Mouse (Mus musculus): Measurements from ENCODE around the gene Aatk. TPM values are rescaled to one million over a fixed set of nuclear protein-coding genes. Genes with fewer than 3 reads are reported as not detected.

The Aatk gene
- polyA plus RNA-seq (2012; rRNA removed; ENCODE audit: low replicate concordance) = 14.9 and 39.6 TPM in 2 replicates

GRCm38 (mm10) chr11:120046553-120047191 is at the start of gene Aatk:
Gene Aatk, minus strand, starts transcription at chr11:120047167.

DNA sequence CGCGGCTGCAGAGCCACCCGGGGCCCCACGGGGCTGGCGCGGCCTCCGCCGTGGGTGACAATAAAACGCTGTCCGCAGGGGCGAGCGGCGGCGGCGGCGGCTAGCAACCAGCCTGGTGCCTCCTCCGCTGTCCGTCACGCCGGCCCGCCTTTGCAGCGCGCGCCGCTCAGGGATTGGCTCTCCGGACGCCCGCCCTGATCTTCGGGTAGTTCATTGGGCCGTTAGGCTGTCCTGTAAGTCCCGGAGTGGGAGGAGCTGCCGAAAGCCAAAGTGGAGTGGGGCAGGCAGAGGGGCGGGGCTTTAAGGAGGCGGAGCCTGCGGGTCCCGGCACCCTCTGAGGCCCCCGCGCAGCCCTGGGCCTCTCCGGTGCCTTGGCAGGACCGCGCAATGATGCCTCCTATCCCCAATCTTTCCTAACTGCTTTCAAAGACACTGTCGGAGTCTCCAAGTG is 39.8 kb upstream of the Aatk start, which contains the start of gene Cep131:
Gene Cep131, minus strand, starts transcription at position 126 of the 451 bp plus-strand sequence.

Other genes starting within 250 kb of the Aatk start
- gene Chmp6, start 133.7 kb downstream of the Aatk start, polyA plus RNA-seq (2012; rRNA removed; ENCODE audit: low replicate concordance) = 37.1 and 54.6 TPM in 2 replicates
- 55.4 and 88.5 TPM in 2 replicates for gene Baiap2, start 104.4 kb downstream of the Aatk start, polyA plus RNA-seq (2012; rRNA removed; ENCODE audit: low replicate concordance)
- 8.1 and 16.8 TPM in 2 replicates for gene Cep131, start 39.7 kb upstream of the Aatk start, polyA plus RNA-seq (2012; rRNA removed; ENCODE audit: low replicate concordance)
- gene Tepsin, start 51.6 kb upstream of the Aatk start, polyA plus RNA-seq (2012; rRNA removed; ENCODE audit: low replicate concordance) = 32.4 and 44.0 TPM in 2 replicates
- gene Ndufaf8, start 51.8 kb upstream of the Aatk start, polyA plus RNA-seq (2012; rRNA removed; ENCODE audit: low replicate concordance) = 32.3 and 38.0 TPM in 2 replicates
- 197 and 248 TPM in 2 replicates for gene Slc38a10, start 104.2 kb upstream of the Aatk start, polyA plus RNA-seq (2012; rRNA removed; ENCODE audit: low replicate concordance)
- gene Bahcc1, start 185.8 kb upstream of the Aatk start, polyA plus RNA-seq (2012; rRNA removed; ENCODE audit: low replicate concordance) = 11.1 and 14.7 TPM in 2 replicates

Data from subcutaneous adipose tissue, adult 2 months (tissue).